Mouse (Mus musculus) erythroblast, embryonic 14.5 days (primary cell): Measurements from ENCODE around the gene Tesk2. TPM values are rescaled to one million over a fixed set of nuclear protein-coding genes. Genes with fewer than 3 reads are reported as not detected.

Experiments used
- H3K27me3 ChIP-seq: 2 replicates; pipeline ENCODE4 v1.6.1; 2012; ENCODE audit warnings: inconsistent platforms; ENCODE audit not compliant: control insufficient read depth
- H3K36me3 ChIP-seq: 2 replicates; pipeline ENCODE4 v1.6.1; 2012; ENCODE audit warnings: mild to moderate bottlenecking, inconsistent platforms; ENCODE audit not compliant: control insufficient read depth
- H3K4me1 ChIP-seq: 2 replicates; pipeline ENCODE4 v1.6.1; 2012; ENCODE audit warnings: inconsistent platforms; ENCODE audit not compliant: control insufficient read depth
- H3K4me3 ChIP-seq: replicated peaks from 2 replicates; pipeline ENCODE3; 2012; ENCODE audit warnings: moderate library complexity, mild to moderate bottlenecking, inconsistent platforms
- H3K9me3 ChIP-seq: 2 replicates; pipeline ENCODE4 v1.6.1; 2012; ENCODE audit warnings: low read length, inconsistent platforms, mixed read lengths; ENCODE audit not compliant: control insufficient read depth
- GATA1 ChIP-seq: IDR thresholded peaks from 2 replicates; pipeline ENCODE4 v1.6.1; 2012; ENCODE audit warnings: low read length, inconsistent platforms, mixed read lengths
- TAL1 ChIP-seq: IDR thresholded peaks from 3 replicates; pipeline ENCODE4 v1.6.1; 2012; ENCODE audit warnings: low read length, inconsistent platforms, mixed read lengths
- polyA plus RNA-seq: library from polyadenylated mRNA; stranded (reverse); fragments of >175 nt; gene quantifications from 2 replicates; pipeline ENCODE4 v1.2.3, GENCODE M21; 2012

The Tesk2 gene
- polyA plus RNA-seq, 1 experiment = 0.01 TPM

- Histone ChIP-seq H3K9me3 (no peaks in the 10 kb centered on the region), H3K36me3 (peaks cover 2% of the 10 kb centered on the region; the same call in 1 of the 2 replicates), H3K4me3 (no peak overlapping the region), H3K27me3 (no peaks in the 10 kb centered on the region), H3K4me1 (peaks cover 2% of the 10 kb centered on the region; the same call in 1 of the 2 replicates)
- TF ChIP-seq GATA1 (no peak), TAL1 (no peak)
These were observed 75.8 kb downstream of the Tesk2 start for GRCm38 (mm10) chr4:116796442-116797110.

GRCm38 (mm10) chr4:116799901-116800300, 79.2 kb downstream of the Tesk2 start:
- H3K36me3 ChIP-seq = peaks cover 29% of the 10 kb centered on the region
- no peaks in the 10 kb centered on the region for H3K27me3 ChIP-seq
- no peak overlapping the region for H3K4me3 ChIP-seq
- H3K4me1 ChIP-seq = peaks cover 2% of the 10 kb centered on the region; the same call in 1 of the 2 replicates
- TF ChIP-seq TAL1 = no peak
- no peak for TF ChIP-seq GATA1
- H3K9me3 ChIP-seq = no peaks in the 10 kb centered on the region

- Histone ChIP-seq H3K27me3 (no peaks in the 10 kb centered on the region), H3K4me3 (peak within 1 kb of the TSS; percentile 80), H3K4me1 (peaks cover 28% of the 10 kb centered on the region), H3K36me3 (peaks cover 39% of the 10 kb centered on the region), H3K9me3 (no peaks in the 10 kb centered on the region)
- TF ChIP-seq GATA1 (no peak), TAL1 (no peak)
These were observed 86.7 kb downstream of the Tesk2 start, which contains the start of the genes Toe1 and Mutyh for GRCm38 (mm10) chr4:116807197-116808129. Gene Toe1, minus strand, starts transcription at chr4:116807640. Gene Mutyh, plus strand, starts transcription at chr4:116807723.

GRCm38 (mm10) chr4:116811012-116811411, 90.3 kb downstream of the Tesk2 start:
- H3K4me1 ChIP-seq = peaks cover 22% of the 10 kb centered on the region
- H3K9me3 ChIP-seq = no peaks in the 10 kb centered on the region
- peaks cover 5% of the 10 kb centered on the region for H3K36me3 ChIP-seq
- no peaks in the 10 kb centered on the region for H3K27me3 ChIP-seq
- TF ChIP-seq GATA1 = no peak
- no peak for TF ChIP-seq TAL1
- no peak overlapping the region for H3K4me3 ChIP-seq

GRCm38 (mm10) chr4:116815276-116815675, 94.5 kb downstream of the Tesk2 start:
- no peak overlapping the region for H3K4me3 ChIP-seq
- H3K36me3 ChIP-seq = no peaks in the 10 kb centered on the region; the same call in 1 of the 2 replicates
- H3K9me3 ChIP-seq = no peaks in the 10 kb centered on the region
- peaks cover 14% of the 10 kb centered on the region for H3K27me3 ChIP-seq
- H3K4me1 ChIP-seq = peaks cover 1% of the 10 kb centered on the region
- TF ChIP-seq GATA1 = no peak
- no peak for TF ChIP-seq TAL1

- Histone ChIP-seq H3K9me3 (no peaks in the 10 kb centered on the region), H3K4me3 (no peak overlapping the region), H3K4me1 (peaks cover 16% of the 10 kb centered on the region), H3K36me3 (no peaks in the 10 kb centered on the region; the same call in 1 of the 2 replicates), H3K27me3 (peaks cover 26% of the 10 kb centered on the region)
- no peak for TF ChIP-seq GATA1
- no peak for TF ChIP-seq TAL1
These were observed 96.7 kb downstream of the Tesk2 start for GRCm38 (mm10) chr4:116817486-116817885.

GRCm38 (mm10) chr4:116819968-116820901, 99.5 kb downstream of the Tesk2 start:
- Histone ChIP-seq H3K9me3 (no peaks in the 10 kb centered on the region), H3K27me3 (peaks cover 26% of the 10 kb centered on the region), H3K4me1 (peaks cover 40% of the 10 kb centered on the region), H3K4me3 (peak overlapping the region; percentile 66), H3K36me3 (no peaks in the 10 kb centered on the region; the same call in 1 of the 2 replicates)
- TF ChIP-seq GATA1 (no peak), TAL1 (no peak)

GRCm38 (mm10) chr4:116820902-116821693, 100.3 kb downstream of the Tesk2 start:
- no peak for TF ChIP-seq TAL1
- TF ChIP-seq GATA1 = no peak
- H3K4me3 ChIP-seq = peak overlapping the region; percentile 66
- H3K36me3 ChIP-seq = no peaks in the 10 kb centered on the region; the same call in 1 of the 2 replicates
- no peaks in the 10 kb centered on the region for H3K9me3 ChIP-seq
- H3K4me1 ChIP-seq = peaks cover 46% of the 10 kb centered on the region
- peaks cover 26% of the 10 kb centered on the region for H3K27me3 ChIP-seq
